Mouse (Mus musculus) Patski (cell line): Measurements from ENCODE around the gene Neb. TPM values are rescaled to one million over a fixed set of nuclear protein-coding genes. Genes with fewer than 3 reads are reported as not detected.

Experiments used
- ATAC-seq: fragments of 100-300 bp; one replicate; pipeline ENCODE4 v1.8.0; 2021
- CTCF ChIA-PET: fragments of 350-600 bp; sonication (Branson Sonifier 250); formaldehyde crosslinking; loops from one replicate; lab custom pipeline; 2022; ENCODE audit warnings: inconsistent platforms; lab: Charles Lee
- POLR2A ChIA-PET: fragments of 350-600 bp; sonication (Branson Sonifier 250); formaldehyde crosslinking; loops from one replicate; lab custom pipeline; 2022; ENCODE audit warnings: antibody characterized with exemption, inconsistent platforms; lab: Charles Lee
- DNase-seq: peaks from one replicate; pipeline ENCODE4 v3.0.0-alpha.2; 2011; ENCODE audit warnings: low read depth, low spot score
- H3K27me3 ChIP-seq: fragments of 371-371 bp; one replicate; pipeline ENCODE4 v1.5.1; 2021
- CTCF ChIP-seq: fragments of 100-300 bp; IDR thresholded peaks from one replicate; pipeline ENCODE4 v1.5.1; 2021
- in situ Hi-C: fragments of 300-500 bp; cut with MboI; formaldehyde crosslinking; loops from 3 replicates; pipeline ENCODE4 v1.11.1; 2018; ENCODE audit warnings: low pct_unique_long_range_greater_than_20kb, mixed read lengths
- polyA plus RNA-seq: library from polyadenylated mRNA; unstranded; gene quantifications from one replicate; pipeline ENCODE4 v1.2.3, GENCODE M21; 2021

Neb gene
- polyA plus RNA-seq, 1 experiment from 2014 or later, result 0.09 TPM

DNA sequence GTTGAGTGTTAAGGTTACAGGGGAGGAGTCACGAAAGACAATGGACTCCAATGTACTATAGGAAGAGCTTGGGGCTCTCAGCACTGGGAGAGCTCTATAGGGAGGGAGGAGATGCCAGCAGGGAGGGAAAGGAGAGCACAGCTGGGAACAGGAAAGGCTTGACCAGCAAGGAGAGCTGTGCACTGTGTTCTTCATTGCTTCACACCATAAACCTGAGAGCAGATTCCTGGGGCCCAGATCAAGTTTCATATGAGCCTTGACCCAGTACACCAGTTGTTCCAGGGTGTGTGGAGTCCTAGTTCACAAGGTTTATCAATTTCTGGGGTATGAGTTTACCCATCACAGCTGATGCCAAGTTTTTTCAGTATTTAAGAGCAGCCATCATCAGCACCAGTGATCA, 106.1 kb downstream of the Neb start:
- ATAC-seq, result no peak
- ChIA-PET CTCF (interaction anchor here (1.2 to 2.8 kb wide), 2 partner anchors 11 to 121 kb away, joined by 3 to 9 read pairs; no protein-coding TSS in a partner anchor), POLR2A (no interaction called here)
- TF ChIP-seq CTCF, result no peak
- H3K27me3 ChIP-seq, result no peaks in the 10 kb centered on the region
- in situ Hi-C loops, result no loop called here
- no peak for DNase-seq

DNA sequence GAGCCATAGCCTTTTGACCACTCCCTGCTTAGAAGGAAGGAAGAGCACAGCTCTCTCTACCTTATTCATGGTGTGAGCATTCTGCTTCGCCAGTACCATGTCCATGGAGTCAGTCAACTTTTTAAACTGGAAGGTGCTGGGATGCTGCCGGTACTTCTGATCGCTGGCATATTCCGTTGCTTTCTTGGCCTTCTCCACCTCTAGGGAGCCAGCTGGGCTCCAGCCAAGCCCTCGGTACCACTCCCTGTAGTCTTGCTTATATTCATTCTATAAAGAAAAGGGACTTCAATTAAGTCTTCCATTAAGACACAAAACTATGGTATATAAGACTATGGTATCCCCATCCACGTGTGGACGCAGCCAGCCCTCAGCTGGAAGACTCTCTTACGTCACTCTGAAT, 107.4 kb downstream of the Neb start:
- in situ Hi-C loops, result no loop called here
- ChIA-PET POLR2A (no interaction called here), CTCF (interaction anchor here (2.8 kb wide), 1 partner anchor 12 kb away, joined by 9 read pairs; no protein-coding TSS in a partner anchor)
- ATAC-seq (no peak), DNase-seq (no peak)
- no peaks in the 10 kb centered on the region for H3K27me3 ChIP-seq
- no peak for TF ChIP-seq CTCF

DNA sequence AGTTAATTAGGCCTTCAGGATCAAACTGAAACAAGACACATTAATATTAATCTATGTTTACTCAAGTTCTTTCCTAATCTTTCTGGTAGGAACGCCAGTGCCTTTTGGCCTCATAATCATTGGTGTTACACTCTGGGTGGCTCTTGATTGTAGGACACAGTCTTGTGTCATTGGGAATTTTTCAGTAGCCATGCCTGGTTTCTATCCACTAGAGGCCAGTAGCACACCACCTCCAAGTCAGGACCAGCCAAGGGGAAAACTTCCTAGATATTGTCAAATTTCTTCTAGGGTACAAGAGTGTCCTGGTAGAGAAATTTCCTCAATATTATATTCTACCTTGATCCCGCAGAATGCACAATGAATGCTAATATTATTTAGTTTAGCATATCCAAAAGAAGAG, 116.1 kb downstream of the Neb start:
- peak; percentile 87 for TF ChIP-seq CTCF
- no peak for DNase-seq
- H3K27me3 ChIP-seq, result peaks cover 8% of the 10 kb centered on the region
- ChIA-PET POLR2A (no interaction called here), CTCF (interaction anchor here (0.8 to 1.9 kb wide), 9 partner anchors 9 to 349 kb away, joined by 3 to 11 read pairs (median 4); no protein-coding TSS in a partner anchor)
- in situ Hi-C loops, result loop anchor here (5.0 kb wide), 1 partner anchor 330 kb away; no protein-coding TSS in a partner anchor
- peak; percentile 60 for ATAC-seq

DNA sequence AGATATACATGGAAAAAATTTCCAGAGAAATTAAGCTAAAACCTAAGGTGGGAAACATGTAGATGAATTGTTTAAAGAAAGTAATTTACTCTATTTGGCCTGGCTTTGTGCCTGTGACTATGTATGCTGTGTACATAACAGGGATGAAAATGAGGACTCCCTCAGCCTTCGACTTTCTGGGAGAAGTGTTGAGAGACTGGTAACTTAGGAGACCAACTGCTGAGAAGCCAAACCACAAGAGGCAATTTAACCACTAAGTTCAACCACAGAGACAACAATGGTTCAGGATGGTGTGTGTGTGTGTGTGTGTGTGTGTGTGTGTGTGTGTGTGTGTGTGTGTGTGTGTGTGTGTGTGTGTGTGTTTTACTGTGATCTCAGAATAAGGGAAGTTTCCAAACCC, 126.2 kb downstream of the Neb start:
- TF ChIP-seq CTCF, result no peak
- ChIA-PET POLR2A (no interaction called here), CTCF (interaction anchor here (1.3 kb wide), 1 partner anchor 10 kb away, joined by 4 read pairs; no protein-coding TSS in a partner anchor)
- no peaks in the 10 kb centered on the region for H3K27me3 ChIP-seq
- ATAC-seq (no peak), DNase-seq (no peak)
- in situ Hi-C loops, result no loop called here

DNA sequence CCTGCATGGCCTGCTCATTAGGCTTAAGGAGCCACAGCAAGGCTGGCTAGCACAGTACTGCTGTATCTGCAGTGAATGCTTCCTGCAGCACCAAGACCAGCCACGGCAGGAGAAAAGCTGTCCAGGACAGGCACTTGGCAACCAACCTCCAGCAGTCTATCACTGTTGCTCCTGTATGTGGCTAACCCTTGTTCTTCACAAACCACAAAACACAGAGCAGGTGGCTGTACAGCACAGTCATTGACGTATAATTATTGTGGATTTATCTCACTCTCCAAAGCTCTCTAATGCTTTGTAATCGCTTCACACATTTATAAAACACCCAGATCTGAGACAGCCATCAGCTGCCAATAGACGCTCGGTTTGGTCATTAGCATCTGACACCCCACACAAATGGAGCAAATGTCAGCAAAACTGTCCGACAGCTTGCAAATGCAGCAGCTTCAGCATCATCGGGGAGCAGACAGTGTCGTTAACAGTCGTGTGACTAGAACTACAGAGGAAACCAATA, 129.9 kb downstream of the Neb start:
- ATAC-seq (no peak), DNase-seq (no peak)
- H3K27me3 ChIP-seq, result no peaks in the 10 kb centered on the region
- TF ChIP-seq CTCF, result no peak
- in situ Hi-C loops, result no loop called here
- CTCF ChIA-PET, result interaction anchor here (1.0 kb wide), 1 partner anchor 20 kb away, joined by 3 read pairs; no protein-coding TSS in a partner anchor
- POLR2A ChIA-PET, result no interaction called here

DNA sequence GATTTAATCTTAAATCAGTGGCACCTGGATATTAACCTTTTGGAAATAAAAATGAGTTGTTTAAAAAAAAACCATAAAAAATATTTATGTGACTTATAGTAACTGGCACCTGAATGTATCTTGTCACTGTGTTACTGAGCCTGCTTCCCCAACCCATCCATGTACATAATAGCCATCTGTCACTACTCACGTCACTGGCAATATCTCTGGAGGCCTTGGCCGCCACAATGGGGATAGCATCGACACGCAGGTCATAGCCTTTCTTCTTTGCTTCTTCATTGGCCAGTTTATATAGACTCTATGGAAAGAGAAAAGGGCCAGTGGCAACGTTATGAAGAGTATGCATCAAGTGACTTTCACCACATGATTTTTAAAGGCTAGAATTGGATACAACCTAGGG, 133.2 kb downstream of the Neb start:
- CTCF ChIA-PET, result no interaction called here
- DNase-seq, result no peak
- in situ Hi-C loops, result no loop called here
- no peaks in the 10 kb centered on the region for H3K27me3 ChIP-seq
- TF ChIP-seq CTCF, result no peak
- ATAC-seq, result no peak
- POLR2A ChIA-PET, result no interaction called here

DNA sequence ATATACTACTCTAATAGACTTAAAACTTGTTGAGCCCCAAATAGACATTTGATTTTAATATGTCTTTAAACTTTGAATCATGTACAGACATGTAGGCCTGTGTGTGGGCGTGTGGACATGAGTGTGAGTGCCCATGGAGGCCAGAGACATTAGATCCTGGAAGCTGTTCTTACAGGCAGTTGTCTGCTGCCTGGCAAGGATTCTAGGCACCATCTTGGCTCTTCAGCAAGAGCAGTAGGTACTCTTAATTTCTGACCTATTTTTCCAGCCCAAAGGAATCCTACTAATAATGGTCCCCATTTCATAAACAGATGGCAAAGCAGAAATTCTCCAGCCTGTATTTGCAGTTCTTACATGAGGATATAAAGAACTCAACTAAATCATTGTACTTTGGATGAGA, 135.6 kb downstream of the Neb start:
- DNase-seq, result no peak
- ChIA-PET POLR2A (no interaction called here), CTCF (no interaction called here)
- in situ Hi-C loops, result no loop called here
- no peak for TF ChIP-seq CTCF
- H3K27me3 ChIP-seq, result no peaks in the 10 kb centered on the region
- ATAC-seq, result no peak

DNA sequence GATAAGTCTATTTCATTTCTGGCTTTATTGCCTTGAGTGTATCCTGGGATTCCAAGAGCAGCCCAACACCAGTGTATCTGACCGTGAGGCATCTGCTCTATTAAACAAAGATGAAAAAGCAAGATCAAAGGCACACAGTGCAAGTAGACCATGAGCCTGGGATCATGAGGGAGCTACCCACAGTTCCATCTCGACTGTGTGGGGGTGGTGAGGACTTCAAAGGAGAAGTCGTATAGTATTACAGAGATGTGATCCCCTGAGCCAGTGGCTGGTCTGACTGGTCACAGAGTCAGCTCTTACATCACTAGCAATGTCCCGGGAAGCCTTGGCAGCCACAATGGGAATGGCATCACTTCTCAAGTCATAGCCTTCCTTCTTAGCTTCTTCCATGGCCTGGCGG, 140.4 kb downstream of the Neb start:
- TF ChIP-seq CTCF, result no peak
- H3K27me3 ChIP-seq, result no peaks in the 10 kb centered on the region
- DNase-seq, result no peak
- ATAC-seq, result no peak
- POLR2A ChIA-PET, result no interaction called here
- CTCF ChIA-PET, result no interaction called here
- in situ Hi-C loops, result no loop called here

DNA sequence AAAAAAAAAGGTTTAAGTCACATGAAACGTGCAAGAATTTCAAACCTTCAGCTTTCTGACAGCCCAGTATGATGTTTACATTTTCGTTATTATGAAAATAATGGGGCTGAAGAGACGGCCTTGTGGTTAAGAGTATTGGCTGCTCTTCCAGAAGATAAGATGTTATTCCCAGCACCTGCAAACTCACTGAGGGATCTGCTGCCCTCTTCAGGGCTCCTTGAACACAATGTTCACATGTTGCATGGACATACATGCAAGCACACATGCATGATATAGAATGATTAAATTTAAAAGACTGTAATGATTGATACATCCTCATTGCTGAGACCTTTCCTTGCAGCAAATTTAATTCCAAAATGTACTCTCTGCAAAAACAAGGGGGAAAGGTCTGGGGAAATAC, 150.7 kb downstream of the Neb start:
- DNase-seq, result no peak
- peak; percentile 49 for TF ChIP-seq CTCF
- ChIA-PET CTCF (interaction anchor here (1.5 kb wide), 1 partner anchor 13 kb away, joined by 3 read pairs; no protein-coding TSS in a partner anchor), POLR2A (no interaction called here)
- no peak for ATAC-seq
- in situ Hi-C loops, result no loop called here
- peaks cover 2% of the 10 kb centered on the region for H3K27me3 ChIP-seq

DNA sequence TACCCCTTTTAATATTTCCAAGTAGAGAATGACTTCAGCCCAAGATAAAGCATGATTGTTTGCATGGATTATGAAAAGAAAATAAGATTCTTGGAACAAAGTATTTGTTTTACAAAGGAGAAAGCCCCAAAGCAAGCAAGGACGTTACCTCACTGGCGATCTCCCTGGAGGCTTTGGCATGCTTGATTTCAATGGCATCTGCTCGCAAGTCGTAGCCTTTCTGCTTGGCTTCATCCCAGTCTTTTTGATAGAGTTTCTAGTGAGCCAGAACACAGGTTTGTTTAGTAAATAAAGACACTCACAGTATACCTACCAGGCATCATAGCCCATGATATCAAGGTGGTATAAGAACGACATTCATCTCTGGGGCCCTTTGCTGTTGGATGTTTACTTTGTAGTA, 153.9 kb downstream of the Neb start:
- CTCF ChIA-PET, result no interaction called here
- POLR2A ChIA-PET, result no interaction called here
- DNase-seq (no peak), ATAC-seq (no peak)
- H3K27me3 ChIP-seq, result peaks cover 2% of the 10 kb centered on the region
- in situ Hi-C loops, result no loop called here
- TF ChIP-seq CTCF, result no peak

DNA sequence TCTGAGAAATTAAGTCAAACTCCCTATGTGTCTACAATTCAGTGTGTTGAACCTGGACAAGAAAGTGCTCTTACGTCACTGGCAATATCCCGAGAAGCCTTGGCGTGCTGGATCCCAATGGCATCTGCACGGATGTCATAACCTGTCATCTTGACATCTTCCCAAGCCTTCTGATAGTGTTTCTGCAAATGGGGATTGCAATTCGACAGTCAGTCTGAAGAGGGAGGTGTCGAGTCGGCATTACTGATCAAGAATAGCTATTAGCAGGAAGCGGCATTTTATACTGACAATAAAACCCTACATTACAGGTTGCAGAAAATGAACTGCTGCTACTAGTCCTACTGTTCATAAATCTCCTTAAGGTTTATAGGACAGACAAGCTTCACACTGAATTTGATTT, 158.2 kb downstream of the Neb start:
- ATAC-seq, result no peak
- POLR2A ChIA-PET, result no interaction called here

More for the DNA sequence above, 158.2 kb downstream of the Neb start:
- CTCF ChIA-PET, result interaction anchor here (1.1 to 1.4 kb wide), 2 partner anchors 11 to 384 kb away, joined by 3 to 5 read pairs; no protein-coding TSS in a partner anchor
- no peaks in the 10 kb centered on the region for H3K27me3 ChIP-seq
- in situ Hi-C loops, result no loop called here
- DNase-seq, result no peak
- peak; percentile 82 for TF ChIP-seq CTCF
